Mouse (Mus musculus) embryo, embryonic 10 days (tissue): ENCODE data around the gene Dync2li1.

Source experiments
- DNase-seq: peaks from one replicate; pipeline ENCODE4 v3.0.0-alpha.2; 2015; ENCODE audit warnings: low spot score

Gene Dync2li1

GRCm38 (mm10) chr17:84626276-84626856, at the start of gene Dync2li1:
TSS of gene Dync2li1 (plus strand) at chr17:84626496.
- DNase-seq, result peak; percentile 99

- no peak for DNase-seq
Measured at GRCm38 (mm10) chr17:84576621-84577293, 49.5 kb upstream of the Dync2li1 start.

- no peak for DNase-seq
Measured at GRCm38 (mm10) chr17:84579249-84579648, 47.0 kb upstream of the Dync2li1 start.

GRCm38 (mm10) chr17:84579817-84580216, 46.5 kb upstream of the Dync2li1 start:
- DNase-seq, result no peak

- peak; percentile 8 for DNase-seq
Measured at GRCm38 (mm10) chr17:84580821-84581220, 45.5 kb upstream of the Dync2li1 start.

- DNase-seq, result no peak
Measured at GRCm38 (mm10) chr17:84581740-84582414, 44.4 kb upstream of the Dync2li1 start.

- DNase-seq, result peak; percentile 34
Measured at GRCm38 (mm10) chr17:84584107-84584506, 42.2 kb upstream of the Dync2li1 start.

GRCm38 (mm10) chr17:84585104-84585503, 41.2 kb upstream of the Dync2li1 start:
- no peak for DNase-seq

- no peak for DNase-seq
Measured at GRCm38 (mm10) chr17:84590065-84590464, 36.2 kb upstream of the Dync2li1 start.

GRCm38 (mm10) chr17:84591431-84592150, 34.7 kb upstream of the Dync2li1 start:
- DNase-seq, result no peak

- no peak for DNase-seq
Measured at GRCm38 (mm10) chr17:84596015-84596441, 30.3 kb upstream of the Dync2li1 start.

- no peak for DNase-seq
Measured at GRCm38 (mm10) chr17:84596501-84596900, 29.8 kb upstream of the Dync2li1 start.

GRCm38 (mm10) chr17:84597859-84598258, 28.4 kb upstream of the Dync2li1 start:
- DNase-seq, result no peak

GRCm38 (mm10) chr17:84598928-84599327, 27.4 kb upstream of the Dync2li1 start:
- DNase-seq, result no peak

GRCm38 (mm10) chr17:84600051-84600983, 26.0 kb upstream of the Dync2li1 start:
- no peak for DNase-seq

- no peak for DNase-seq
Measured at GRCm38 (mm10) chr17:84601805-84602204, 24.5 kb upstream of the Dync2li1 start.

GRCm38 (mm10) chr17:84603202-84603627, 23.1 kb upstream of the Dync2li1 start:
- no peak for DNase-seq

- no peak for DNase-seq
Measured at GRCm38 (mm10) chr17:84603709-84604420, 22.4 kb upstream of the Dync2li1 start.

- no peak for DNase-seq
Measured at GRCm38 (mm10) chr17:84606976-84607375, 19.3 kb upstream of the Dync2li1 start.

- DNase-seq, result no peak
Measured at GRCm38 (mm10) chr17:84607617-84608016, 18.7 kb upstream of the Dync2li1 start.

- no peak for DNase-seq
Measured at GRCm38 (mm10) chr17:84608606-84609005, 17.7 kb upstream of the Dync2li1 start.
